Mouse (Mus musculus): ENCODE measurements at regions not wholly inside any gene's neighbourhood (a gene's known extent, or its start where the extent isn't known, plus 50 kb on each side); places are given as distances from the start of the nearest gene placed in this dataset.

- TF ChIP-seq CTCF (IDR thresholded peaks at IDR 0.05; ENCODE audit: low read depth): no peak
- no peak for TF ChIP-seq EP300 (IDR thresholded peaks at IDR 0.05; ENCODE audit: low read depth)
Observed at GRCm38 (mm10) chr1:184244296-184244695, 210.2 kb upstream of the 1700056E22Rik start.

All from liver, embryonic 14.5 days (tissue).